Mouse (Mus musculus): ENCODE results near the gene Tgfbr2. TPM values are rescaled to one million over a fixed set of nuclear protein-coding genes. Genes with fewer than 3 reads are reported as not detected.

Tgfbr2 gene
- total and polyA plus RNA-seq, 3 experiments: 19.6 to 46.3 (median 42.8) TPM

DNA sequence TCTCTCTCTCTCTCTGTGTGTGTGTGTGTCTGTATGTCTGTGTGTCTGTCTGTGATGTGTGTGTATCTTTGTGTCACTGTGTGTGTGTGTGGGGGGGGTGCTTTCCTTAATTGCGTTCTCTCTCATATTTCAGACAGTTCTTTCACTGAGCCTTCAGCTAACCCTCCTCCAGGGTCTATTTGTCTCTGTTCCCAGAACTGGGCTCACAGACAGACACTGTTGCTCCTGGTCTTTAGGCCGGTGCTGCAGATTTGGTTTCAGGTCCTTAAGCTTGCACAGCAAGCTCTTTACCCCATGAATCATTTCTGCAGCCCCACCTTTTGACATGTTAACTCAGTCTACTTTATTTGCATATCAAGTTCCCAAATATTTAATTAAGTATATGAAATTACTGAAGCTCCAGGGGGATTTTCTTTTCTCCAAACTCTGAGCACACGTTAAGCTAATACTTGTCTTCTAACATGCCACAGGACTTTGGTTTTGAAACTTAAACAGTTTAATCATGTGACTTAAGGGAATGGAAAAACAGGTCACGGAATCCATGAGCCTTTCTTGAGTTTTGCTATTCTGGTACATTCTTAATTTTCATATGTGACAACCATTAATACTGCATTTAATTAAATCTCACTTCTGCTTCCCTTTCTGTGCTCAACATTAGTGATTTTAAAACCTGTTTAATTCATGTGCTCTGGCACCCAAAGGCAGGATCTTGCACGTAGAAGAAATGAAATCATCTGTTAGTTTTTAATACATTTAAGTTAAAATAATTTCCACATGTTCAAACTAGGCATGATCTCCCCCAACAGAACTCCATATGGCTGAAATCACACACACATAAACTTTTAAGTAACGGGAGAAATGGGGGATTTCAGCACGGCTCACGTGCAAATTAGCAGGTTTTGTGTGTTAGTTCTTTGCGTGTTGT lies 44.3 kb upstream of the Tgfbr2 start:
- Histone ChIP-seq H3K4me3 (replicated peaks in 1 of 3; ENCODE audit: low read depth in 2 of 3, low read length in 2 of 3, poor library complexity in 1 of 3) (peak overlapping the region in 1 of 3 experiments; percentile 21), H3K4me1 (ENCODE audit: control insufficient read depth in 1 of 2, insufficient read depth in 2 of 2) (peaks cover 33 to 90% of the 10 kb centered on the region in 2 experiments), H3K9ac (ENCODE audit: insufficient read depth, low read depth) (peak overlapping the region; percentile 56), H3K27me3 (replicated peaks) (no peaks in the 10 kb centered on the region), H3K4me2 (ENCODE audit: insufficient read depth, low read depth, poor library complexity, severe bottlenecking) (peak overlapping the region; percentile 22; the same call in 1 of the 2 replicates), H3K9me3 (replicated peaks; ENCODE audit: low read length) (no peaks in the 10 kb centered on the region), H3K27ac (ENCODE audit: insufficient read depth, low read depth) (peak overlapping the region; percentile 98), H3K79me2 (replicated peaks; ENCODE audit: control insufficient read depth, extremely low read depth, insufficient read depth, poor library complexity, severe bottlenecking) (no peaks in the 10 kb centered on the region), H3K36me3 (replicated peaks in 1 of 2; ENCODE audit: control insufficient read depth in 1 of 2, insufficient read depth in 1 of 2, low read length in 1 of 2) (no peaks in the 10 kb centered on the region)
- TF ChIP-seq HCFC1 (IDR thresholded peaks at IDR 0.05; ENCODE audit: low read depth, low read length) (no peak), IRF4 (IDR thresholded peaks at IDR 0.05; ENCODE audit: low read depth, low read length) (peak; percentile 51; the same call in 1 of the 2 replicates), USF2 (conservative IDR thresholded peaks at IDR 0.05; ENCODE audit: low read depth, low read length) (peak; percentile 74), BHLHE40 (IDR thresholded peaks at IDR 0.05; ENCODE audit: low read depth, low read length) (peak; percentile 74), ETS1 (conservative IDR thresholded peaks at IDR 0.05; ENCODE audit: low read depth, low read length) (peak; percentile 69), MYC (IDR thresholded peaks at IDR 0.05; ENCODE audit: low read depth, low read length) (peak; percentile 20; the same call in 1 of the 2 replicates), JUND (conservative IDR thresholded peaks at IDR 0.05; ENCODE audit: low read depth, low read length) (peak; percentile 38; the same call in 1 of the 2 replicates), MXI1 (IDR thresholded peaks at IDR 0.05; ENCODE audit: low read depth, low read length) (peak; percentile 56; the same call in 1 of the 2 replicates), GABPA (IDR thresholded peaks at IDR 0.05; ENCODE audit: insufficient replicate concordance, low read depth, low read length) (no peak), ZKSCAN1 (IDR thresholded peaks at IDR 0.05; ENCODE audit: borderline replicate concordance, low read depth, low read length) (no peak), MAX (IDR thresholded peaks at IDR 0.05; ENCODE audit: low read length) (peak; percentile 13; the same call in 1 of the 2 replicates), CHD2 (IDR thresholded peaks at IDR 0.05; ENCODE audit: low read length) (no peak), ELF1 (IDR thresholded peaks at IDR 0.05; ENCODE audit: low read depth, low read length) (no peak), EP300 (IDR thresholded peaks at IDR 0.05; ENCODE audit: low read length) (peak; percentile 84), CTCF (conservative IDR thresholded peaks at IDR 0.05 in 1 of 2, IDR thresholded peaks at IDR 0.05 in 1 of 2; ENCODE audit: low read depth in 2 of 2, low read length in 2 of 2) (no peak), TCF12 (IDR thresholded peaks at IDR 0.05; ENCODE audit: low read depth, low read length) (no peak), USF1 (IDR thresholded peaks at IDR 0.05; ENCODE audit: low read depth, low read length) (peak; percentile 62), JUN (IDR thresholded peaks at IDR 0.05; ENCODE audit: insufficient read depth, low read depth, low read length) (peak; percentile 59; the same call in 1 of the 2 replicates), KAT2A (IDR thresholded peaks at IDR 0.05; ENCODE audit: insufficient replicate concordance, low read length) (no peak), MAFK (IDR thresholded peaks at IDR 0.05; ENCODE audit: insufficient replicate concordance, low read length) (no peak), TBP (conservative IDR thresholded peaks at IDR 0.05; ENCODE audit: low read depth, low read length) (no peak), ZNF384 (IDR thresholded peaks at IDR 0.05; ENCODE audit: low read depth, low read length) (no peak), POLR2AphosphoS2 (IDR thresholded peaks at IDR 0.05; ENCODE audit: low read depth, low read length) (no peak), NELFE (IDR thresholded peaks at IDR 0.05; ENCODE audit: low read depth, low read length) (no peak), SIN3A (IDR thresholded peaks at IDR 0.05; ENCODE audit: low read length) (0 out of 2 replicates have a peak, but pooled peaks have one; percentile 53), MAZ (IDR thresholded peaks at IDR 0.05; ENCODE audit: low read depth, low read length) (no peak), NRF1 (IDR thresholded peaks at IDR 0.05; ENCODE audit: low read depth, low read length) (no peak), ZMIZ1 (IDR thresholded peaks at IDR 0.05; ENCODE audit: low read depth, low read length) (no peak), E2F4 (IDR thresholded peaks at IDR 0.05; ENCODE audit: insufficient replicate concordance, low read depth, low read length) (no peak), SMC3 (IDR thresholded peaks at IDR 0.05; ENCODE audit: low read depth, low read length) (no peak; the same call in 1 of the 2 replicates), CHD1 (IDR thresholded peaks at IDR 0.05; ENCODE audit: low read depth, low read length) (peak; percentile 49; the same call in 1 of the 2 replicates), MEF2A (IDR thresholded peaks at IDR 0.05; ENCODE audit: borderline replicate concordance, low read depth, low read length) (peak; percentile 80), RCOR1 (conservative IDR thresholded peaks at IDR 0.05; ENCODE audit: low read depth, low read length) (no peak), UBTF (IDR thresholded peaks at IDR 0.05; ENCODE audit: low read depth, low read length) (no peak)
- in situ Hi-C loops (cut with MboI; ENCODE audit: low pct_ligation_motif_present, low pct_unique_long_range_greater_than_20kb, low sequenced_read_pairs) (loop anchor here (10.0 kb wide), 1 partner anchor 105 kb away; no protein-coding TSS in a partner anchor), dilution Hi-C loops (cut with MboI; ENCODE audit: extremely low pct_ligation_motif_present, extremely low pct_unique_long_range_greater_than_20kb, low sequenced_read_pairs) (no loop called here)
- peak; percentile 64 for DNase-seq (ENCODE audit: extremely low read depth)

All from CH12.LX (cell line).